Mouse (Mus musculus) right cerebral cortex, adult 2 months (tissue): ENCODE results near the gene Syne1.

ENCODE experiments used
- DNase-seq, 2 experiments: peaks; one replicate each; pipeline ENCODE4 v3.0.0; 2021 to 2022; ENCODE audit warnings: low spot score in 2 of 2

Syne1 gene

GRCm38 (mm10) chr10:5068676-5069265 is 482.5 kb downstream of the Syne1 start, which contains the start of gene Gm10097:
TSS of gene Gm10097 (plus strand) at chr10:5069192.
- no peak for DNase-seq

- DNase-seq: no peak
Measured at GRCm38 (mm10) chr10:5067113-5067512, 484.2 kb downstream of the Syne1 start.

GRCm38 (mm10) chr10:5059983-5060382 is 491.3 kb downstream of the Syne1 start:
- no peak for DNase-seq

- DNase-seq: no peak
Measured at GRCm38 (mm10) chr10:5058876-5059275, 492.4 kb downstream of the Syne1 start.

- no peak for DNase-seq
Measured at GRCm38 (mm10) chr10:5057661-5058060, 493.6 kb downstream of the Syne1 start.

- no peak for DNase-seq
Measured at GRCm38 (mm10) chr10:5056940-5057339, 494.3 kb downstream of the Syne1 start.

GRCm38 (mm10) chr10:5056243-5056735 is 495.0 kb downstream of the Syne1 start:
- DNase-seq: no peak

GRCm38 (mm10) chr10:5045671-5046070 is 505.6 kb downstream of the Syne1 start:
- no peak for DNase-seq

GRCm38 (mm10) chr10:5045213-5045612 is 506.1 kb downstream of the Syne1 start:
- DNase-seq: no peak

- no peak for DNase-seq
Measured at GRCm38 (mm10) chr10:5044481-5044880, 506.8 kb downstream of the Syne1 start.

GRCm38 (mm10) chr10:5041254-5041653 is 510.0 kb downstream of the Syne1 start:
- no peak for DNase-seq

- DNase-seq: no peak
Measured at GRCm38 (mm10) chr10:5032192-5033048, 518.9 kb downstream of the Syne1 start.

GRCm38 (mm10) chr10:5029883-5030282 is 521.4 kb downstream of the Syne1 start:
- no peak for DNase-seq

GRCm38 (mm10) chr10:5029161-5029560 is 522.1 kb downstream of the Syne1 start:
- DNase-seq: no peak

- no peak for DNase-seq
Measured at GRCm38 (mm10) chr10:5028301-5028700, 523.0 kb downstream of the Syne1 start.

GRCm38 (mm10) chr10:5027208-5027607 is 524.1 kb downstream of the Syne1 start:
- DNase-seq: no peak

GRCm38 (mm10) chr10:5025906-5026305 is 525.4 kb downstream of the Syne1 start:
- DNase-seq: no peak

GRCm38 (mm10) chr10:5017148-5017547 is 534.1 kb downstream of the Syne1 start:
- no peak for DNase-seq

GRCm38 (mm10) chr10:5014976-5015375 is 536.3 kb downstream of the Syne1 start:
- DNase-seq: no peak

GRCm38 (mm10) chr10:5012004-5012403 is 539.3 kb downstream of the Syne1 start:
- no peak for DNase-seq

- DNase-seq: no peak
Measured at GRCm38 (mm10) chr10:5008795-5009366, 542.4 kb downstream of the Syne1 start.

- DNase-seq: no peak
Measured at GRCm38 (mm10) chr10:4996592-4996991, 554.7 kb downstream of the Syne1 start.

GRCm38 (mm10) chr10:4993802-4994201 is 557.5 kb downstream of the Syne1 start:
- DNase-seq: peak; percentile 32 to 33
